Mouse (Mus musculus) natural killer cell, adult 2 months (primary cell): ENCODE data around the gene Cfap43.

Experiments
- DNase-seq, 2 experiments: peaks; one replicate each; pipeline ENCODE4 v3.0.0; 2022; ENCODE audit warnings: low spot score in 2 of 2

Cfap43 gene

DNA sequence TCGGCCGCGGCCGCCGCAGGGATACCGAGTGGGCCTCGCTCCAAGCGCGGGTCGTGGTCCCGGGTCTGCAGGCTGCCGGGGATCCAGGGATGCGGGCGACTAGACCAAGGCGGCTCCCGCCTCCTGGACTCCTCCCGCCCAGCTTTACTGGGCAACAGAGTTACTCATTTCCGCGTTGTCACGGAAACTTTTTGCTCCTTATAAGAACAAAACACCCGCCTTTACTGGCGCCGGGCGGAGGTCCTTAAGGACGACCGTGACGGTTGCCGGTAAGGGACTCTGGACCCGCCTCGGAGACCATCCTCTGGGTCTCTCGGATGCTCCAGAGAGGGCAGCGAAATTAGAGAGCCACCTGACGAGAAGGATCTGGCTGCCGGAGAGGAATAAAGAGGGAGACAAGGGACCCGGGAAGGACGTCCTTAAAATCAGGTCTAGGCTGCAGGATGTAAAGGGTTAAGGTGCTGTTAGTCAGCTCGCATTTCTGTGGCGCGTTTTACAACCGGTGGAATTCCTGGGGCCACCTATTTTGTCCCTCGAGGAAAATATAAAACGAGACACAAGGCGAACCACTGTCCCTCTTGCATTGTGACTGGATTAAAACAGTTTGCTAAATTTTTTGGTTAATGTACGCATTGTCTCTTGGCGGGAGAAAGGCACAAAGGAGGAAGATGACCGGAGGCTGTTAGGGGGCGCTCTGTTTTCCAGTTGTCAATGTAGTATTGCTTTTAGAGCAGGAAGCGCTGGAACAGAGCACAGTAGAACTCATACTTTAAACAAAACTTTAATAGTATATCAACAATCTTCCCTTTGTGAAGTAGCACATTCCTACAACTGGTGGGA, at the start of gene Cfap43, which contains the start of gene Itprip:
Gene Cfap43, minus strand, starts transcription at position 162 of the 840 bp plus-strand sequence.
Gene Itprip, minus strand, starts transcription at position 174 of the 840 bp plus-strand sequence.
- DNase-seq: peak; percentile 72 to 79

DNA sequence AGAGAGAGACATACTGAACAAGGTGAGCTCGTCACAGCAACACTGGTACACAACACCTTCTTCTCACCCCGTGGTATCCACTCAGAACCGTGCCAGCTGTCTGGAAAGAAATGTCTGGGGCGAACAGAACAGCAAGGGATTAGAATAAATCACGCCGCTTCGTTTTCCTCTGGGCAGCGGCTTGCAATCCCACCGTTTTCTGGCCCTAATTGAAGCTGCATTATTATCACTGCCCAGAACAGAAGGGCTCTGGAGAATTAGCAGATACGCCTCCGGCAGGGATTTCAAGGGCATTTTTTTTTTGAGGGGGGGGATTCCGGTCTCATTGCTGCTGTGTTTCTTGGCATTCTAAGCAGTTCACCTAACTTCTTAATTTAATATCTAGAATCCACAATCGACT, 39.1 kb upstream of the Cfap43 start:
- no peak for DNase-seq

DNA sequence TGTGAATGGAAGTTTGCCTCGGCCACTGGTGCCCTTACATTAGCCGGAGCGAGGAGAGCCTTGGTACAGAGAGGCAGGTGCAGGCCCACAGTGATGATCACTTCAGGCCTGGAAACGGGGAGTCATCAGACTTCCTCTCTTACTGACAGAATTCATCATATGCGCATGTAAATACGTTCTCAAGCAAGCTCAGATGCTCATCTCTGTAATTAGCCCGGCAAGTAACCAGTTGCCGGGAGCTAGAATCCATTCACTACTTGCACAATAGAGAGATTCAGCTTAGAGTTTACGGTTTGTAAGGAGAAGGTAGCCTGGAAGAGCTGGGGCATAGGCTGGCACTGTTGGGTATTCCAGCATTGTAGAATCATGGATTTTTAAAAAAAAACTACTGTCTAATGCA, 34.1 kb upstream of the Cfap43 start:
- no peak for DNase-seq

DNA sequence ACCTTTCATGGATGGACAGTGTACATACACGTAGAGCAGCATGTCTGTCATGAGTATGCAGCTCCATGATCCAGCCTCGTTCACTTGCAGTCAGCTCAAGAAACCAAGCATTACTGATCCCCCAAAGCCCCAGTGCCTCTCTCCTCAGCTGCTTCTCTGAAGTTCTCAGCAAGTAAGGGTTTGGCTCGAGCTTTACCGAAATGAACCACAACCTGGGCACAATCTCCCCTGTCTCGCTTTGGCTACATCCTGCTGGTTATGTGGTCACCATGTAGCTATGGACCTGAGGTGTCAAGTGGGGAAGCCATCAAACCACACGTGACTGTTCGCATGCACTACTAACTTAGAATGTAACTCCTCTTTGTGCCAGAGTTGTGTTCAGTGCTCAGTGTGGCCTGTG, 31.9 kb upstream of the Cfap43 start:
- peak in 1 of 2 experiments; percentile 10 for DNase-seq

DNA sequence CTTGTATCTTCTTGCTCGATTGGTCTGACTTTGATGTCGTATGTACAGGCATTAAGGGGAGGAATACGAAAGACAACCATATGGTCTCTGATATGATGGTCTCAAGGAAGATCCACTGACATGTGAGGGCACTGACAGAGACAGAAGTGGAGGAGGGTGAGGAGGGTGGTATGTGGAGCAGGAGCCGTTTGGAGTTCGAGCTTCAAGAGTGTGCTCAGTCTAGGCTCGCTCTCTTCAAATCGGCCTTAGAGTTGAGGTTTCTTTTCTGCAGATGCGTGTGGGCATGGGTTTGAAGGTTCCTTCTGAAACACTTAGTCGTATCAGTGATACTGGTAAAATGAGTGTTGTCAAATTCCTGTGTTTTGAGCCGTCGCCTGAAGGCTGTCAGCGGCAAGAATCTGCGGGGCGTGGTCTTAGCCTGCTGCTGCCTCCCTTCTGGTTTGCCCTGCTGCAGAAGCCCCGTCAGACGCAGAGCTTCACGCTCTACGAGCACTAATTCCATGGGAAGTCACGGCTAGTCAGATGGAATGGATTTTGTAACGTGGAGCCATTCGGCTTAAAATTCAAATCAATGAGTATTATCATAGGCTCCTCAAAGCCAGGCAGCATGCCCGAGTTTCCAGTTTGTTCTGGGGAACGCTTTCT, 27.9 kb upstream of the Cfap43 start:
- no peak for DNase-seq

DNA sequence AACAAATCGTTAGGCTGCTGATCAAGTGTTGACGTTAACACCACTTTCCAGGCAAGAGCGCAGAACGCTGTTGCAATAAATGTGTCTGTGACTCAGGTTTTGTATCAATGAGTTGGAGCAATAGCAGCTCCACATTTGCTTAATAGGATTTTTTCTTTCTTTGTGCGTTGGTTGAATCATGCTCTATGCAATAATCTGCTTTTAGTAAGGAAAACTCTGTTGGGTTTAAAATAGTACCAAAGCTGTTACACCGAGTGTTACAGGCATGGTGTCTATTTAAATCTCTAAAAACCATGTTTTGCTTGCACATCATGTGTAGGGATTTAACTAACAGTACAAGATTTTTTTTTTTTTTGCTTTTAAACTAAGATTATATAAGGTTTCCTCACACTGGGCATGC, 20.3 kb upstream of the Cfap43 start:
- no peak for DNase-seq

DNA sequence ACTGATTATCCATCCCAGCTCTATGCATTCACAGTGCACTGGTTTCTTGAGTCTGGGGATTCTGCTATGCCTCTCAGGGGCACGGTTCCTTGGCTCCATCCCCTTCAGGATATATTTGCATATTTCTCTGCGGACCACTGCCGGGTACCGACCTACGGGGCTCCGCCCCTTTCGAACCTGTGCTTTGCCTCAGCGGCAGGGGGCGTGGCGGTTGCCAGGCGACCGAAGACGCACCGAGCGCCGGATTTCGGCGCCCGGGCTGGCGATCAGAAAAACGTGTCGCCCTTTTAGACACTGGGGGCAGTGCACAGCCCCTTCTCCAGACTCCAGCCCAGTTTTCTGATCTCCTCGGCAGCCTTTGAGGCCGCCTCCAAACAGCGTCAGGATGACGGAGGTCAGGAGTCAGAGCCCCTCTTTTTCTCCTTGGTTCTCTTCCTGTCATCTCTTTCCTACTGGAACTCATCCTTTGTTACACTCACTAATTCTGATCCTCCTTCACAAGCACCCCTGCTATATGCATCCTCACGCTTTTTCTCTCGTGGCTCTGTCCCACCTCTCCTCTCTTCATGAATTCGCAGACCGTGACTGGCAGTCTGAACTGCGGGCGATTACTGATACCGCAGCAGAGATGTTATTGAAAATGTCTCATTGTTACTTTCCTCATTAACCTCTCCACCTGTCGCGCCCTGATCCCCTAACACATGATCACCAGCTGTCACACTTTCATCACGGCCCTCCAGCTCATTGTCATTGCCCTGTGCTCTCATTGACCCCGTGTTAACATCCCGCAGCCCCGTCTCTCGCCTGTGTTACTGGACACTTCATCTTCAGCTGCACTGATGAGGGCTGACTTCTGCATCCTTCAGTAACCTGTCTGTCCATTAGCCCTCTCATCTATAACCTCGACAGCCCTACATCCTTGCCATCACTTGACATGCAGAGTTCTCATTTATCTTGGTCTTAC, 18.6 kb upstream of the Cfap43 start, which contains the start of gene Cfap58:
Gene Cfap58, plus strand, starts transcription at position 233 of the 964 bp plus-strand sequence.
- DNase-seq: peak; percentile 60 to 78

DNA sequence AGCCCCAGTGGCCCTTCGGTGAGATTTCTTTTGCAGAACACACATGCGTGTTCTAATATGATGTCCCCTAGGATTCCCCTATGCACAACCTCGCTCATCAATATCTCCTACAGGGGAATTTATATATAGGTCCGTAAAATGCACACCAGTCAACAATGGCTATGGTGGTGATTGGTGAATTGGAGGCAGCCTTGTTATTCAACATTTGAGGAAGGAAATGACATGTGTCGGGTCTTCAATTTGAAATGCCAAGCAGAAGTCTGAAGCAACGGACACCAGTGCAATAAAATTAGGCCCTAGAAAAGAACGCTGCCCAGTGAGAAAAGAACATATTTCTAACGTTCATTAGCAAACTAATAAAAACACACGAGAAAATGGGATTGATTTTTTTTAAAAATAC, 17.9 kb upstream of the Cfap43 start:
- no peak for DNase-seq

DNA sequence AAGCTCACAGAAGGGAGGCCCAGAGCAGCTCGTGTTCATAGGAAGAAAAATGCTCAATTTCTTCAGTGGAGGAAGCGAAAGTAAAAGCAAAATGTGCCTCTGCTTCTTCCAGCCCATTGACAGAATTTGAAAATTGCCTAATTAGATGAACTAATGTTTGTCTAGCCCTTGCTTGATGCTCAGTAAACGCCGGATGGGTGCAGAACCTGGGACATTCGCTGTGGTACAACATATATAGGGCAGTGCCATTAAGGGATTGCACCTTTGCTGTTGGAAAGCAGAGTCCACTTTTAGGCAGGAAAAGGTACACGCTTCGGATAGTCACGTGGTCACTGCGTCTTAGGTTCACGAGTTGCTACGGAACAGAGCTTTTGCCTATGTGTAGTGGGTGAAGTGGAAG, 17.4 kb upstream of the Cfap43 start:
- DNase-seq: no peak

DNA sequence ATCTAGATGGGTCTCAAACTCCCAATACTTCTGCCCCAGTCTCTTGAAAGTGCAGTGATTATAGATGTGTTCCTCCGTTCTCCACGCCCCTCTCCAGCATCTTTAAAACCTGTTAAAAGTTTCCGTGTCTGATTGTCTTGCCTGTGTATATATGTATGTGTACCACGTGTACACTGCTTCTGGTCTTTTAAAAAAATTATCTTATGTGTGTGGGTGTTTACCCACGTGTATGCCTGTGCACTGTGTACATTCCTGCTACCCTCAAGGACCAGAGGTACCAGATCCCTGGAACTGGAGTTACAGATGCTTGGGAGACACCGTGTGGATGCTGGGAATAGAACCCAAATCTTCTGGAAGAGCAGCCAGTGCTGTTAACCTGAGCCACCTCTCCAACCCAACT, 16.4 kb upstream of the Cfap43 start:
- no peak for DNase-seq

DNA sequence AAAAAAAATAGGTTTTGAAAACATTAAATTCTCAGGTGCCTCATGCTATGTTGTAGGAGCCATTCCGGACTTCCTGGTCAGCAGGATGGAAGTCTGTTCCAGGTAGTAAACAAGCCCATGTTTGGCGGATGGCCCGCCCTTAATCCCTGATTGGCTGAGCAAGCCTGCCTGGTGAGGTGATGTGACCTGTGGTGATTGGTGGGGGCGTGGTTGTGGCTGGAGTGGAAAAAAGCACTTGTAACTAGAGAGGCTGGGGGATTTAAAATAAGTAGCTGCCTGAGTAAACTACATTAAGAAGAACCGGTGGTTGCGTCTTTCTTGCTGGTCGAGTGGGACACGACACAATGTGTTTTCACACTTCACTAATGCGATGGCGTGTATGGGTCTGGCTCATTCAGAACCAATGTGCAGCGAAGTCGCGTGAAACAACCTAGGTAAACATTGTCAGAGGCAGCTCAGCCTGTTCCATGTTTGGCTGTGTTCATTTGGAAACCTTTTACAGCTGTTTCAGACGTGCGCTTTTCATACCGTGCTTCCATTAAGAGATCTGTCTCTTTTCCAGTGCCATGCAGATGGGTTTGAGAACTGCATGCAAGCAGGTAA, 15.7 kb upstream of the Cfap43 start:
- no peak for DNase-seq

DNA sequence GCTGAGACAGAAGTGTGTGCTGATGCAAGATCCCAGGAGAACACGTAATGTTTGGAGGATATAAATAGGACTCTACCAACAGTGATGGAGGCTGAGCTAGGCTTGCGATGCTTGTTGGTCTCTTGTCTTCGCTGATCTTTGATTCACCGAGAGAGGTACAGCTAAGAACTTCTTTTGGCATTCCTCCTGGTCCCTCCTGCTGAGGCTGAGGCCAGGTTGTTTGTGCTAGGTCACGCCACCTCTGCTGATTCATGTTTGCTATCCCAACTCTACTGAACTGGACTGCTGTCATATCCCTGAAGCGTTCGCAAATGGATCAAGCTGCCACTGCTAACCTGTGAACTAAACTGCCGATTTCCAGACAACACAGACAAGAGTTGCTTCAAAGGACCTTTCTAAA, 15.1 kb upstream of the Cfap43 start:
- DNase-seq: no peak

DNA sequence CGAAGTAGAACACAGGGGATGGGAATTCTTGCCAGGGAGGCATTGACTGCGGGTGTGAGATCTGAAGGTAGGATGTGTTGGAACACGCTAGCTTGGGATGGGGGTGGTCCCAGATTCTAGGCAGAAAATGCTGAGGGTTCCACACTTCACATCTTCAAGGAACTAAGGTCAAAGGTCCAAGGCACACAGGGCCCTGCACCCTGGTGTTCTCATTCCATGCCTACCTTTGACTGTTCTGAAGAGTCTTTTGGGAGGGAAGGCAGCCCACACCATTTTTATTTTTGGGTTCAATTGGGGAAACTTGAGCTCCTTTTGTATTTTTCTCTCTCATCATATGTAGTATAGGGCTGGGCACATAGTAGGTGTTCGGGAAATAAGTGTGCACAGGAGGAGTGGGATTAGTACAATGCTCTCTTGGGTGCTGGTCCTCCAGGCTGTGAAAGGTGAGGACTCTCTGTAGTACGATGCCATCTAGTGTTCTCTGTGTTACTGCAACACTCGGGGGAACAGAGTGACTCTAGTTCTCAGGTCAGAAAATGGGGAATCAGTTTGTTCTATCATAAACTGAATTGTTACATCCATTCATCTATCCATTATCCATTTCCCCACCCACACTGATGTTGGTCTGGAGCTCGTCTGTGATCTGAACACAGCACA, 13.0 kb upstream of the Cfap43 start:
- DNase-seq: peak in 1 of 2 experiments; percentile 43

DNA sequence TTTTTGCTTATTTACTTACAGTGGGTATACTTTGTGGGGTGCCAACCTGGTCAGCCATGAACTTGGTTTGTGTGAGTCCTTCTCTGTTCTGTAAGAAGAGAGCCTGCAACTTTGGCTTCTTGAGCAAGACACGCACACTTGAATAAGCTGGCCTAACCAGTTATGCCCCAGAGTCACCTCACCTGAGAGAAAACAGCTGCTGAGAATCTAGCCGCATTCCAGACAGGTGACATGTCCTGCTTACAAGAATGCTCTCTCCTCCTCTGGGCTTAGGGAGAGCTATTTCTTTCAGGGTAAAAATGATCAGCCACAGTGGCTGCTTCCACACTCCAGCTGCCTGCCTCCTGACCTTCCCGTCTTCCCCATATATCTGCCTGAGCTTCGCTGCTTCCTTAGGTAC, 10.0 kb upstream of the Cfap43 start:
- no peak for DNase-seq

DNA sequence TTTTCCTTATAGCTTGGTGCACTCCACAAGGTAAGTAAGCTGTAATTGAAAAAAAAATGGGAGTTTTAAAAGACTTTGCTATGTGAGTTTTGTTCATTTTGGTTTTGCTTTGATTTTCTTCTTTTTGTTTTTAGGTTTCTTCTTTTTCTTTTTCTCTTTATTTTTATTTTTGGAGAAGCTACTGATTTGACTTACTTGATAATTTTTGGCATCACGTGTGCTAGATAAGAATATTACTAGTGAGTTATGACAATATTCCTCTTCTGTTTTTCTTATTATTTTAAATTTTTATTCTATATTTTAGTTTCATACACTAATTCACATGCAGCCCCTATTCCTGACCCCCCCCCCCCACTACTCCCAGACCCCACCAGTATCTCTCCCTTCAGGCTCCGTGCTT, 7.9 kb upstream of the Cfap43 start:
- no peak for DNase-seq

DNA sequence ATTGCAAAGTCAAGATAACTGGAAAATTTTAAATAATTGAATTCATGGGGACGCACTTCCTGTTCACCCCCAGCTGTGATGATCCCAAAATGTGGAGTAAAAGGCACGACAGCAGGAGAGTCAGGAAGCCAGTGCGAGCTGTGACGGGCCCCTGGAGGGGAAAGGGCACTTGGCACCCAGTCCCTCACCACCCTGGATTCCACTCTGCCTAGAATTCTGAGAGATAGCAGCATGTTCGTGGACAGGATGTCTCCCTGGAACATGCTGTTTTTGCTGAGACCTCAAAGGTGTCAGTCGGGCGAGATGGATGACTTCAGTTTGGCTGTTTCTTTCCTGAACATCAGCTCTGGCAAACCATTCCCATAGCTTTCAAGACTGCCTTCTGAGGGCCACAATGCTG, 6.7 kb upstream of the Cfap43 start:
- no peak for DNase-seq

DNA sequence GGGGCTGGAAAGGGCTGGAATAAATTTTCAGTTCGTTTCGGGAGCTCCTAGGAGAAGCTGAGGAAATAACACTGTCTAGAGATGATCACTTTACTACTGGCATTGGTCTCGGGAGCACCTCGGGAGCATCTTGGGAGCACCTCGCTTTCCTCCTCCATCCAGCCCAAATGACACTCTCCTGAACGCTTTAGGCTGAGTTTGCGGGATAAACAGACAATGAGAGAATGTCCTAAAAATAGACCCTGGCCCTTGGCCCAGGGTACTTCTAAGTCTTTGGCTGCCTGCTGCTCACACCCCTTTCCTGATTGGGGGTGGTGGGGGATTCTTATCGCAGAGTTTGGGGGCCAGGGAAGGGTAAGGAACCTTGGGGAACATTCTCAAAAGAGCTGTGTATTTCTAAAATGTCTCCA, 884 bp upstream of the Cfap43 start:
- DNase-seq: no peak

DNA sequence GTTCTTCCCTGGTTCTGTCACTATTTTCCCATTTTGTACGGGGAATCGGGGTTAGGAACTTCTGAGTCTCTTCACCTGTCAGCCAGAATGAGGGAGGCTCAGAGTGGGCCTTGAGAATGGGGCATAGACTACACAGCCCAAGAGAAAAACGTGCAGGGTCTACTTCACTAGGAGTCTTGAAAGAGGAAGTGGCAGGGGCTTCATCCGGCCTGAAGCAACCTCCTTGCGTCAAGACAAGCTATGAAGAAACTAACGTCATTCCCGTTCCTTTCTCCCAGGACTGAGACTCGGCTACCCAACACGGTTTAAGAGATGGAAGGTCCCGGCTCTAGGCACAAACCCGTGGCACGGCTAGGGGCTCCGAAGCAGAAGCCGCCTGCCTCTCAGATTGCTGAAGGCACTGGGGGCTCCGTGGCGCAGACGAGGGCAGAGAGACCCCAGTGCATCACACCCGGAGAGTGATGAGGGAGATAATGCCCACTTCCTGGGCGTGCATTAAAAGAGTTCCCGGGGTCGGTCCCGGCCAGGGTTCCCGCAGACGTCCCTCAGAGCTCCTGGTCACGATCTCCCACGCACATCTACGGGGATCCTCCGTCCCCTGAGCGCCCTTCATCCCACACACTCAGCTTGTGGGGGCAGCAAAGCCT, 509 bp downstream of the Cfap43 start:
- DNase-seq: peak; percentile 7 to 39

DNA sequence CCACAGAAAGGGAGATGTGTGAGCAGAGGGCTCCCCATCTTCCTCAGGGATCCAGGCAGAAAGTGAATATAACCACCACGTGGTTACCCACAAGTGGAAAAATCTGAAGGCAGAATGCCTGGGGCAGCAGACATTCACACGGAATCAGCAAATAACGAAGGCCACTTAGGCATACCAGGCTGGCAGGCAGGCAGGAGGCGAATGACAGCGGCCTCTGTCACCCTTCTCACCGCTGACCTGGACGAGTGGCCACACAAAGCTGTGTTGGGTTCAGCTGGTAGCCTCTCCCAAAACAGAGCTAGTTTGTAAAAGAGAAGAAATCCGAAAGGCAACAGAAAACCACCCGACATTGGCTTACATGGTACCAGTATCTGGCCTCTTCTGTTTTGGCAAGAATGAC, 1.1 kb downstream of the Cfap43 start:
- DNase-seq: no peak

DNA sequence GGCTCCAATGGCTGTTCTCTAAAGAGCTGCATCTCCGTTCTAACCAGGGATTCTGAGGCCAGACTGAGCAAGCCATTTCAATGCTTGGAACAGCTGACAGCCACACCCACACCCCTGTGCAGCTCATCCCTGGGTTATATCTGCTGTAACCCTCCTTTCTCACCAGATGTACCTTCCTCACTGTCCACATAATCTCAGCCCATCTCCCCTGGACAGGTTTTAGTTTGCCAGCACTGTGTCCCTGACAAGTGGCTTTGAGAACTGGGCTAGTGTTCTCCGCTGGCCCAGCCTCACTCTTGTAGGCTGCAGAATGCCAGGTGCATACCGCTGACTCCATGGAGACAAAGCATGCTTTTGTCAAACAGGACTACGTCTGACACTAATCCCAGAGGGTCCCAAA, 1.7 kb downstream of the Cfap43 start:
- no peak for DNase-seq

DNA sequence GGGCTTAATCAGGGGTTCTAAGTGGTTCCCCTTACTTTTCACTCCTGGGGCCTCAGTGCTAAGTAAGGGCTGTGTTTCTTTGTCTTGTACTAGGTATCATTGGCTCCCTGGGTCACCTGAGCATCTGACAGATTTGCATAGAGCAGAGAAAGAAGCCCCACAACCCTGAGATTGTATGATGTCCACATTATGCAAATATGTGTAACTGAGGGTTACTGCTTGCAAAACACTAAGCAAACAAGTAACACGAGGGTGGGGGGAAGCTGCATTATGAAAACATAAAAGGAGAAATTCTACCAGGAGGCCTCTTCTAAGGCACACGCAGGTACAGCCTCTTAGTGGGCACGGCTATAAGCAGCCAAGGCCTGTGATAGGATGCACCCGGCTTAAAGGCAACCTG, 3.8 kb downstream of the Cfap43 start:
- peak in 1 of 2 experiments; percentile 69 for DNase-seq
